Mouse (Mus musculus) brown adipose tissue, adult 24 weeks (tissue): ENCODE measurements around the gene Ptpn3. TPM values are rescaled to one million over a fixed set of nuclear protein-coding genes. Genes with fewer than 3 reads are reported as not detected.
A peak's percentile ranks its signal among the peaks of the same experiment; 100 is the strongest.

Experiments used
- H3K27ac ChIP-seq: fragments of 200-500 bp; replicated peaks from 2 replicates; pipeline ENCODE4 v1.5.1; 2012; ENCODE audit warnings: low read depth, mild to moderate bottlenecking, low read length
- H3K4me1 ChIP-seq: fragments of 200-500 bp; 2 replicates; pipeline ENCODE4 v1.6.1; 2012; ENCODE audit warnings: low read length, mixed read lengths; ENCODE audit not compliant: control insufficient read depth, insufficient read depth, insufficient read length
- H3K4me3 ChIP-seq: fragments of 200-500 bp; 2 replicates; pipeline ENCODE4 v1.5.1; 2012; ENCODE audit warnings: low read depth, mild to moderate bottlenecking, low read length, moderate library complexity; ENCODE audit not compliant: insufficient read depth
- polyA plus RNA-seq: library from polyadenylated mRNA; stranded (reverse); fragments of >200 nt; gene quantifications from 2 replicates; pipeline ENCODE4 v1.2.4, GENCODE M21; 2012; ENCODE audit not compliant: missing spikeins, insufficient read depth, insufficient read length

Gene Ptpn3
- polyA plus RNA-seq, 1 experiment: 1.9 TPM

GRCm38 (mm10) chr4:57162789-57163722, 138.6 kb downstream of the Ptpn3 start:
- H3K27ac ChIP-seq: no peak overlapping the region

DNA sequence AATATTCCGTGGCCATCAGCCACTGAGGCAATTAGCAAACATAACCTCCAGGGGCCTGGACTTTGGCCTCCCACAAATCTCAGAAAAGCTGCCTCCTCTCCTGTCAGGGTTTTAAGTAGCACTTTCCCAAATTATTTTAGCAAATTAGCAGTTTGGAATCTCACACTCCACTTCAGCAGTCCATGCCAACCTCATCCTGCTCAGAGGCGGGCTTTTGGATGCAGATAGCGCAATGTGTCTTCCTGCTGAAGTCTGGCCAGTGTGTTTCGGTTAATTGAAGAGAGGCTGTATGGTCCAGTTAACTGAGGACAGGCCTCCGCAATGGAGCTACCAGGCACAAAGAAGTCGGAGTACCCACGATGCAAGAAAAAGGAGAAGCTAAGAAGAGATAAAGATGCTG, 141.1 kb downstream of the Ptpn3 start:
- Histone ChIP-seq H3K4me3 (no peak overlapping the region), H3K27ac (no peak overlapping the region), H3K4me1 (no peaks in the 10 kb centered on the region)

More at GRCm38 (mm10) chr4:57162789-57163722, 138.6 kb downstream of the Ptpn3 start:
- no peaks in the 10 kb centered on the region for H3K4me1 ChIP-seq
- H3K4me3 ChIP-seq: no peak overlapping the region

GRCm38 (mm10) chr4:57156549-57157169, 145.0 kb downstream of the Ptpn3 start:
- peaks cover 6% of the 10 kb centered on the region; the same call in 1 of the 2 replicates for H3K4me1 ChIP-seq
- H3K4me3 ChIP-seq: no peak overlapping the region
- no peak overlapping the region for H3K27ac ChIP-seq

- peaks cover 6% of the 10 kb centered on the region; the same call in 1 of the 2 replicates for H3K4me1 ChIP-seq
- no peak overlapping the region for H3K27ac ChIP-seq
- peak overlapping the region; percentile 37 for H3K4me3 ChIP-seq
These were observed 147.8 kb downstream of the Ptpn3 start for GRCm38 (mm10) chr4:57153838-57154237.

DNA sequence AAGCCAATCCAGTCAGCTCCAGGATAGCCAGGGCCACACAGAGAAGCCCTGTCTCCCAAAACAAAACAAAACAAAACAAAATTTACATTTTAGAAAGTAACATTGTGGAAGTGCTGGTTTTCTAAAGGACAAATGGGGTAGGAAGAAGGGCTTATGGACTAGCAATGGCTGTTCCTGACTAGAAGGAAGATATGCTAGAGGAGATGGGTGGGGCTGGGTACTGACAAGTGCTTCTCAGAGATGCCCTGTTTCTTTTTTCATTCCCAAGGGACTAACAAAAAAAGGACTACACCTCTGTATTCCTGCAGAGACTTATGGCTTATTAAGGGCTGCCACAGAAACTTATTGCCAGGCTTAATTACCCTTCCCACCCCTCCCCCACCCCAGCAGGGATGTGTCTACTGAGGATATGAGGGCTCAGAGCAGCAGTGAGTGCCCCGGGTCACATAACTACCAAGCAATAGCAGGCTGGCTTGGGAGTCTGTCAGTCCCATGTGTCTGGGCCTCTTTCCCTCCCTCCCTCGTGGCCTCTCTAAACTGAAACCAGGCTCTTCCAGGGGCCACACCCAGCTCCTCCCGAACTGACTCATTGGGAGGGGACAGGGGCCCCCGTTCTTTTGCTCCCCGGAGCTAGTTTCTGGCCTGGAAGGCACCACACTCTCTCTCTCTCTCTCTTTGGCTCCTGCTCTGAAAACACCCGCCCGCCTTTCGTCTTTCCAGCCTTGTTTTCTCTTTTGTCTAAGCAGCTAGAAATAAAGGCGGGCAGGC, 148.4 kb downstream of the Ptpn3 start:
- H3K27ac ChIP-seq: no peak overlapping the region
- H3K4me3 ChIP-seq: peak overlapping the region; percentile 37
- peaks cover 6% of the 10 kb centered on the region; the same call in 1 of the 2 replicates for H3K4me1 ChIP-seq

DNA sequence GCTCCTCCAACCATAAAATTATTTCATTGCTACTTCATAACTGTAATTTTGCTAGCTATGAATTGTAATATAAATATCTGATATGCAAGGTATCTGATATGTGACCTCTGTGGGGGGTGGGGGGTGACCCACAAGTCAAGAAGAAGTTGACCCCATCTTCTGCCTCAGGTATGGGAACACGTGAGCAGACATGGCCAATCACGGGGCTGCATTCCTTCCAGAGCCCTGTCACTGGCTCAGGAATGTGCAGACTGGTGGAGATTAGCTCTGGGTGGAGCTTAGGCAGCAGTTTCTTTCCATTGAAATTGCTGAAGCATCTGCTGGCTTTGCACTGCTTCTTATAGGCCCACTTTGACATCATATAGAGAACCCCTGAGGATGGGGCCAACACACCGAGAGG, 153.5 kb downstream of the Ptpn3 start:
- no peaks in the 10 kb centered on the region for H3K4me1 ChIP-seq
- no peak overlapping the region for H3K4me3 ChIP-seq
- H3K27ac ChIP-seq: no peak overlapping the region

DNA sequence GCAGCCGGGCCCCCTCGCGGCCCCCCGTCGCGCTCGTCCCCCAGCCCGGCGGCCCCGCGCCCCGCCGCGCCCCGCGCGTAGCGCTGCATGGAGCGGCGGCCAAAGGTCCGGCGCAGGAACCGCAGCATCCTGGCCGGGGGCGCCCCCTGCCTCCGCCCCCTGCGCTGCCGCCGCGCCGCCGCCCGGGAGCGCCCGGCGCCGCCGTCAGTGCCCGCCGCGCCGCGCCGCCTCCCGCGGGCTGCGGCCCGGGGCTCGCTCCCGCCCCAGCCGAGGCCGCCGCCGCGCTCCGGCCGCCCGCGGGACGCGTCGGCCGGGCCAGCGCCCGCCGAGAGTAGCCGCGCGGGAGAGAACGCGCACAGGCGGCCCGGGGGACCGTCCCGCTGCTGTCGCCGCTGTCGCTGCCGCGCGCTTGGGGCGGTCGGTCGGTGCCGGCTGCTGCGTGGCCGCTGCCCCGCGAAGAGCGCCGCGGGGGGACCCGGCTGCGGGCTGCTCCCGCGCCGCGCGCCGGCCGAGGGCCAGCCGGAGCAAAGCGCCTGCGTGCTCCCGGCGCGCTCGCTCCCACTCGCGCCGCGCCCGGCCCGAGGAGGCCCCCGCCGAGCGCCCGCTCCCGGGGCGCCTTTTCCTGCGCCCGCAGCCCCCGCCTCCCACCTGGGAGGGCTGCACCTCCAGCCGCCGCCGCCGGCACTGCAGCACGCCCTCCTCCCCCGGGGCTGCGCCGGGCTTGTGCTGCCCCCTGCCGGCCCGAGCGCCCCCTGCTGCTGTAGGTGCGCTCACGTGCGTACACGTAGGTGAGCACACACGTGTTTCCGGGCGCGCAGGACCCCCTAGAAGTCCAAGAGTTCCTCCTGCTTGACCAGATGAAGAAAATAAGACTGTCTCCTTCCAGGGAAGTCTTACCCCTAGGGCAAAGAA, 158.4 kb downstream of the Ptpn3 start, which contains the start of gene Epb41l4b:
Epb41l4b (minus strand) TSS at position 412 of the 912 bp plus-strand sequence.
- Histone ChIP-seq H3K27ac (no peak within 1 kb of the TSS), H3K4me3 (peak within 1 kb of the TSS; percentile 61), H3K4me1 (no peaks in the 10 kb centered on the region; the same call in 1 of the 2 replicates)

DNA sequence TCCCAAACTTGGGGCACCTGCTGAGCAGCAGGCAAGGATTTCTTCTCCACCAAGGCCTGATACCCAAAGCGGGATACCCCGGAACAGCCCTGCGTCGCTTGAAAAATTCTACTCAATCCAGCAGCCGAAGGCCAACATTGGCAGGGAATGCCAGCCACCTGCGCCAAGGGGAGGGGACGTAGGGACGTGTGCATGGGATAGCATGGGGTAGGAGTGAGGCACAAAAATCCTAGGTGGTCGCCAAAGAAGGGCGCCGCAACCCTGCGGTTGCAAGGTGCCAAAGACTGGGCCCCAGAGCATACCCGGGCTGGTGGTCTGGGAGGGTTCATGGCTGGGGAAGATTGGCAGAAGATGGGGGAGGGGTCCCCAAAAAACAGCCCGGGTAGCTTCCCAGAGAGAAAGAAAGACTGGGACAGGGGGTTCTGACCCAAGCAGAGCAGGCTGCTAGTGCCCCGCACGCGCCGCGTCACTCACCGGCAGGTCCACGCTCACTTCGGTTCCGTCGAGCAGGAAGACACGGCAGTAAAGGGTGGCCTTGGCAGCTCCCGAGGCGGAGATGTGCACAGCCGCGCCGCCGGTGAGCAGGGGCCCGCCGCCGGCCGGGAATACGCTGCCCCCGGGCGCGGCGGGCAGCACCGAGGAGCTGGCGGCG, 159.1 kb downstream of the Ptpn3 start:
- no peaks in the 10 kb centered on the region; the same call in 1 of the 2 replicates for H3K4me1 ChIP-seq
- peak overlapping the region; percentile 61; the same call in 1 of the 2 replicates for H3K4me3 ChIP-seq
- no peak overlapping the region for H3K27ac ChIP-seq

- no peaks in the 10 kb centered on the region; the same call in 1 of the 2 replicates for H3K4me1 ChIP-seq
- H3K27ac ChIP-seq: no peak overlapping the region
- H3K4me3 ChIP-seq: peak overlapping the region; percentile 61; the same call in 1 of the 2 replicates
These were observed 159.7 kb downstream of the Ptpn3 start for GRCm38 (mm10) chr4:57141908-57142361.

- H3K27ac ChIP-seq: no peak overlapping the region
These were observed 160.5 kb downstream of the Ptpn3 start for GRCm38 (mm10) chr4:57140992-57141717.

More at GRCm38 (mm10) chr4:57140992-57141717, 160.5 kb downstream of the Ptpn3 start:
- Histone ChIP-seq H3K4me3 (0 out of 2 replicates have a peak overlapping the region, but pooled peaks have one; percentile 61), H3K4me1 (no peaks in the 10 kb centered on the region; the same call in 1 of the 2 replicates)
